Mouse (Mus musculus) effector memory CD4-positive, alpha-beta T cell, adult 7 months (primary cell): ENCODE measurements around the gene Rnf213. TPM values are rescaled to one million over a fixed set of nuclear protein-coding genes. Genes with fewer than 3 reads are reported as not detected.

Source experiments
- polyA plus RNA-seq: library from polyadenylated mRNA; unstranded; fragments of 100-300 nt; shearing (Covaris generic); gene quantifications from one replicate; pipeline ENCODE4 v1.2.1, GENCODE M21; 2017

Rnf213 gene
- 10.2 TPM for polyA plus RNA-seq

GRCm38 (mm10) chr11:119392800-119393482, at the start of gene Rnf213:
TSS of gene Rnf213 (plus strand) at chr11:119393100.

DNA sequence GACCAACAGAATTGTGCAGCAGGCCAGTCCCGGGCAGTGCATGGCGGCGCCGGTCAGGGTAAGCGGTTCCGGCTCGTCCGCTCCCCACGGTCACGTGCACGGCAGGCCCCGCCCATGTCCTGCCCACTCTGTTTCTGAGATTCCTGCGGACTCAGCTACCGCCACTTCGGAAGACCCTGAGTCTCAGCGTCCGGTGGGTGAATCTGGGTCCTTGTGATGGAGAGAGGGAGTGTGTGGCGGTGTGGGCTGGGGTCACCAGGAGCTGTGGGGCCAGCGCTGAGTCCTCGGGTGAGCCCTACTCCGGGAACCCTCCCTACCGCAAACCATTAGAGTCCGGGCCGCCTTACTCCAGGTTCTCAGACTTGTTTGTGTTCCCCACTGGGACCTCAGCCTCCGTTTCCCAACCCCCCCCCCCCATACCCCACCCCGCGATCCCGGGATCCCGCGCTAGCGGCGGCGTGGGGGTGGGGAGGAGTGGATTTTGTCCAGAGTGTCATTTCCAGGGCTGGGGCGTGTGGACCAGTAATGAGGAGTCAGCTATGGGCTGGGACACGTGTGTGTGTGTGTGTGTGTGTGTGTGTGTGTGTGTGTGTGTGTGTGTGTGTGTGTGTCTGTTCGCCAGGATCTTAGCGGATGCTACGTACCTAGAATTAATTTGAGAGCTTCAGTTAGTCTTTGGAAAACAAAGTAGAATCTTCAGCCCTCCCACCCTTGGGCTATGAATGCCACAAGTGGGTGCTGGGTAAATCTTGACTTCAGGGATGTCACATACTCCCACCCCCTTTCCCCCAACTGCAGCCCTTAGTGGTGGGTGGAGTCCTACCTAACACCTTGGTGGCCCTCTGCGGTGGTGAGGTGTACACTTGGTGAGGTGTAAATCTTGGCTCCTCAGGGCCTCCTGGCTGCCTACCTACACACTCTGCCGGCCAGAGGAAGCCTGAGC, 37.2 kb upstream of the Rnf213 start, which contains the start of the genes Sgsh and Slc26a11:
TSS of gene Sgsh (minus strand) at position 94 of the 943 bp plus-strand sequence.
TSS of gene Slc26a11 (plus strand) at position 115 of the 943 bp plus-strand sequence.

DNA sequence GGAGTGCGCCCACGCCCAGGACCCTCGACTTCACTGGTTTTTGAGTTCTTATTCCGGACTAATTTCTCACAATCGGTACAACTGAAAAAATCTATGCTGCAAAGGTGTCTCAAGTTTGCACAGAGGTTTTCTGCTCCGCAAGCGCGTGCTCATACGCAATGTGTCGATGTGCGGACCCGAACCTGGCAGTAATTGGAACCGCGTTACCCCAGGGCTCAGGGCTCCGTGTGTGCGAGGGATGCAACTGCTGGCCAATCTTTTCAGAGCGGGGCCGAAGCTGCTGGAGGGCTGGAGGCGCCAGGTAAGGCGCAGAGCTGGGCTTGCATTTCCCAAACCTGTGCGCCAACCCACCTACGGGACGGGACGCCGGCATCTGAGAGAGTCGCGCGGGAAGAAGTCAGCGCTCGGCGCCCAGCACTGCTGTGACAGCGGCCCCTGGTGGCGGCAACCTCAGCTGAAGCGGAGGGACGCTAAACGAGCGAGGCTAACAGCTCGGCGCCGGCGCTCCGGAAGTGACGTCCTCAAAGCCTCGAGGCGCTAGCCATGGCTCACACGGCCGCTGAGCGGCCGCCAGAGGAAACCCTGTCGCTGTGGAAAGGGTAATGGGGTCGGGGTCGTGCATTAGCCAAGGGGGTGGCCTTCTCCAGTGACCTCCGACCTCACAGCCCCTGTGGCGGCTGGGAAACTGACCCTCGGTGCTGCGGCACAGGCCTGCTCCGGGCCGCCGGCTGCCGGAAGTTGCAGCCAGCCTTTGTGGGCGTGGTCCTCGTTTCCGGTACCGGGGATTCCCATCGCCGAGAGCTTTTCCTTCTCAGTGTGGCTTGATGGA, 98.2 kb downstream of the Rnf213 start, which contains the start of gene Endov:
TSS of gene Endov (plus strand) at position 487 of the 829 bp plus-strand sequence.

Other genes with a start within 250 kb of the Rnf213 start
- not detected for gene Tbc1d16, start 164.6 kb upstream of the Rnf213 start, polyA plus RNA-seq
- gene Ccdc40, start 164.5 kb upstream of the Rnf213 start, polyA plus RNA-seq = 0.78 TPM
- gene Gaa, start 125.2 kb upstream of the Rnf213 start, polyA plus RNA-seq = 40.6 TPM
- gene Eif4a3, start 93.0 kb upstream of the Rnf213 start, polyA plus RNA-seq = 281 TPM
- not detected for gene Card14, start 85.3 kb upstream of the Rnf213 start, polyA plus RNA-seq
- 8.5 TPM for gene Sgsh, start 37.6 kb upstream of the Rnf213 start, polyA plus RNA-seq
- gene Slc26a11, start 37.5 kb upstream of the Rnf213 start, polyA plus RNA-seq = 45.3 TPM
- gene Endov, start 98.2 kb downstream of the Rnf213 start, polyA plus RNA-seq = 14.4 TPM
- gene Nptx1, start 154.7 kb downstream of the Rnf213 start, polyA plus RNA-seq = not detected
- gene Rptor, start 209.8 kb downstream of the Rnf213 start, polyA plus RNA-seq = 29.3 TPM